ENCODE assay signal across 21 mouse cellular contexts in genomic region chr17:4381896-4382685, GRCm38 (mm10).
DNase-seq lines count a peak whose midpoint lies in the region; ATAC-seq and TF ChIP-seq lines count a peak whose summit lies in the region.
"Had no signal": no experiment of that assay in that cellular context is flagged by ENCODE, and none has a peak within 500 bp of the region (broad histone marks: within the 10 kb centered on the region; RNA-seq: fewer than 3 reads in every experiment).

No protein-coding gene starts in this region.

- H3K27me3 ChIP-seq in intestine, postnatal 0 days (replicated peaks; ENCODE audit: control insufficient read depth, insufficient read depth, low read length), result no peaks in the 10 kb centered on the region
- H3K27me3 ChIP-seq: heart, embryonic 12.5 days; limb, embryonic 15.5 days; midbrain, embryonic 15.5 days; stomach, embryonic 15.5 days had no signal

- 81% methylated on average over 13 of the region's 13 CpGs for WGBS in intestine, postnatal 0 days

- no peak overlapping the region for H3K27ac ChIP-seq in intestine, postnatal 0 days (ENCODE audit: low read depth, low read length)
- H3K27ac ChIP-seq: limb, embryonic 15.5 days; midbrain, embryonic 15.5 days; stomach, embryonic 15.5 days had no signal

- no peaks in the 10 kb centered on the region for H3K9me3 ChIP-seq in intestine, postnatal 0 days (ENCODE audit: control insufficient read depth)
- H3K9me3 ChIP-seq: heart, embryonic 12.5 days; limb, embryonic 15.5 days; midbrain, embryonic 15.5 days; stomach, embryonic 15.5 days had no signal

- no peak overlapping the region for H3K4me2 ChIP-seq in intestine, postnatal 0 days (replicated peaks; ENCODE audit: low read depth)
- H3K4me2 ChIP-seq: heart, embryonic 12.5 days; limb, embryonic 15.5 days; midbrain, embryonic 15.5 days; stomach, embryonic 15.5 days had no signal

- H3K36me3 ChIP-seq in intestine, postnatal 0 days (ENCODE audit: control insufficient read depth, insufficient read depth), result no peaks in the 10 kb centered on the region
- H3K36me3 ChIP-seq: heart, embryonic 12.5 days; limb, embryonic 15.5 days; midbrain, embryonic 15.5 days; stomach, embryonic 15.5 days had no signal

- no peak for ATAC-seq in intestine, postnatal 0 days
- ATAC-seq: forebrain, embryonic 16.5 days; hindbrain, embryonic 16.5 days; midbrain, embryonic 15.5 days had no signal

- intact Hi-C loops in left cerebral cortex, postnatal 4 days (cut with DNase I), result no loop called here

- peak; percentile 35 for DNase-seq in left cerebral cortex, adult 11 months (ENCODE audit: low spot score)
- no peak for DNase-seq in left cerebral cortex, postnatal 4 days
- peak; percentile 41 to 46 for DNase-seq in layer of hippocampus, adult 8-10 months (ENCODE audit: low spot score in 2 of 2)
- peak; percentile 11 to 33 for DNase-seq in left cerebral cortex, adult 9 months (ENCODE audit: low spot score in 2 of 2)
- no peak for DNase-seq in T-cell, adult 2 months (ENCODE audit: low spot score)
- no peak for DNase-seq in natural killer cell, adult 2 months (ENCODE audit: low spot score in 2 of 2)
- DNase-seq: adrenal gland, postnatal 10 days; B cell, adult 2 months; cerebellum, postnatal 10 days; heart, postnatal 36 days; kidney, adult 8-10 months; kidney, postnatal 4 days; lung, adult 18-20 months; thymus, postnatal 14 days had no signal

- no peak overlapping the region for H3K4me3 ChIP-seq in intestine, postnatal 0 days (ENCODE audit: low read depth, low read length)
- H3K4me3 ChIP-seq: heart, embryonic 12.5 days; limb, embryonic 15.5 days; midbrain, embryonic 15.5 days; stomach, embryonic 15.5 days had no signal

- TF ChIP-seq CTCF in intestine, postnatal 0 days (IDR thresholded peaks at IDR 0.05; ENCODE audit: low read depth), result no peak

- no peak overlapping the region for H3K9ac ChIP-seq in intestine, postnatal 0 days (ENCODE audit: low read depth, low read length)
- H3K9ac ChIP-seq: heart, embryonic 12.5 days; limb, embryonic 15.5 days; midbrain, embryonic 15.5 days; stomach, embryonic 15.5 days had no signal

- no peaks in the 10 kb centered on the region; the same call in 1 of the 2 replicates for H3K4me1 ChIP-seq in intestine, postnatal 0 days (replicated peaks; ENCODE audit: control insufficient read depth, insufficient read depth, low read length)
- H3K4me1 ChIP-seq: heart, embryonic 12.5 days; limb, embryonic 15.5 days; midbrain, embryonic 15.5 days; stomach, embryonic 15.5 days had no signal

Comparison
In these comparisons a context has a peak if more than half of its experiments do, and no peak if none do; other contexts are left out.
1. DNase-seq: peak in left cerebral cortex, adult 11 months (single experiment), layer of hippocampus, adult 8-10 months (2 of 2) and left cerebral cortex, adult 9 months (2 of 2); none in left cerebral cortex, postnatal 4 days (single experiment), T-cell, adult 2 months (single experiment) and natural killer cell, adult 2 months (0 of 2).